Mouse (Mus musculus): ENCODE data around the gene Ubac2. TPM values are rescaled to one million over a fixed set of nuclear protein-coding genes. Genes with fewer than 3 reads are reported as not detected.

Ubac2 gene
- polyA plus RNA-seq, 1 experiment from 2014 or later: 43.8 TPM

DNA sequence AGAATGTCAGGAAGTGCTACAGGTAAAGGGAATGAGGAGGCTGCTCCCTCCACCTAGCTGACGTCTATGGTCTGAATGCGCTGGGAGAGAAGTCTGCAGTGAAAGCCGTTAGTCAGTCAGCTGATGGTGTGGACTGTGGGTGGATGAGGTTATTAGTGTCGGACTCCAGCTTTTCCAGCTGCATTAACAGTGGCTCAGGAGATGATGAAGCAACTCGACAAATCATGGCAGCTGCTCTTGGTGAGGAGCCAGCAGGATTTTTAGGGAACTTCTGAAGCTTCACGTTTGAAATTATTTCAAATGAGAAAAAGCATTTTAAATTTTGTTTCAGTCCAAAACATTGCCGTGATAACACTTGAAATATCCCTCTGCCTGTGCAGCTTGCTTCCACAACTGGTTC, 131.9 kb downstream of the Ubac2 start:
- peaks cover 3% of the 10 kb centered on the region; the same call in 1 of the 2 replicates for H3K36me3 ChIP-seq (ENCODE audit: control insufficient read depth, insufficient read depth, low read length)
- peaks cover 15% of the 10 kb centered on the region for H3K4me1 ChIP-seq (replicated peaks; ENCODE audit: control insufficient read depth, insufficient read depth, low read length)
- H3K4me3 ChIP-seq (ENCODE audit: low read depth, low read length): no peak overlapping the region
- WGBS: 87% methylated on average over 7 of the region's 7 CpGs
- ATAC-seq (replicated peaks; ENCODE audit: low FRiP score): no peak
- H3K27ac ChIP-seq (ENCODE audit: low read depth, low read length): no peak overlapping the region
- H3K9me3 ChIP-seq (ENCODE audit: control insufficient read depth, low read length): no peaks in the 10 kb centered on the region
- DNase-seq (ENCODE audit: low spot score): no peak
- no peak overlapping the region for H3K4me2 ChIP-seq
- no peaks in the 10 kb centered on the region for H3K27me3 ChIP-seq (replicated peaks; ENCODE audit: control insufficient read depth, insufficient read depth, low read length)
- H3K9ac ChIP-seq (ENCODE audit: low read depth, low read length): no peak overlapping the region

- WGBS: 92% methylated on average over 8 of the region's 8 CpGs
- peaks cover 3% of the 10 kb centered on the region; the same call in 1 of the 2 replicates for H3K36me3 ChIP-seq (ENCODE audit: control insufficient read depth, insufficient read depth, low read length)
- no peak for DNase-seq (ENCODE audit: low spot score)
- H3K27ac ChIP-seq (ENCODE audit: low read depth, low read length): no peak overlapping the region
- H3K4me2 ChIP-seq: no peak overlapping the region
- no peak; the same call in 1 of the 2 replicates for ATAC-seq (replicated peaks; ENCODE audit: low FRiP score)
- H3K4me1 ChIP-seq (replicated peaks; ENCODE audit: control insufficient read depth, insufficient read depth, low read length): peaks cover 15% of the 10 kb centered on the region
- H3K9me3 ChIP-seq (ENCODE audit: control insufficient read depth, low read length): no peaks in the 10 kb centered on the region
- H3K9ac ChIP-seq (ENCODE audit: low read depth, low read length): no peak overlapping the region
- no peaks in the 10 kb centered on the region for H3K27me3 ChIP-seq (replicated peaks; ENCODE audit: control insufficient read depth, insufficient read depth, low read length)
- H3K4me3 ChIP-seq (ENCODE audit: low read depth, low read length): no peak overlapping the region
Observed at GRCm38 (mm10) chr14:122011768-122012167, 133.3 kb downstream of the Ubac2 start.

DNA sequence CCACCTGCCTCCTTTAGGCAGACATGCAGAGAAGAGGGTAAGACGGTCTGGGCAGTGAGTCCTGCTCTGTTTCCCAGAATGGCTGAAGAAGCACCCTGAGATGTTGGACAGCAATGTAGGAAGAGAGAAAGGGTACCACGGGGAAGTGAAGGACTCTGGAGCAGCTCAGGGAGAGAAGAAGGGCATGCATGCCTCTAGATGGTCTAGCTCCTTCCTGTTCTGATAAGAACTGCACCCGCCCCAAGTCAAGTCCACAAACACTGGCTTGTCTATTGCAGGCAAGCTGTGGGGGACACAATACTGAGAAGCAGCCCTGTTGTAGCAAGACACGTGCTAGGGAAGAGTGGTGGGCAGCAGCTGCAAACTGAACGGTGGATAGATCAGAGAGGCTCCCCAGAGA, 133.8 kb downstream of the Ubac2 start:
- H3K27ac ChIP-seq (ENCODE audit: low read depth, low read length): no peak overlapping the region
- H3K4me1 ChIP-seq (replicated peaks; ENCODE audit: control insufficient read depth, insufficient read depth, low read length): peaks cover 15% of the 10 kb centered on the region
- H3K9me3 ChIP-seq (ENCODE audit: control insufficient read depth, low read length): no peaks in the 10 kb centered on the region
- ATAC-seq (replicated peaks; ENCODE audit: low FRiP score) (peak; percentile 61), DNase-seq (ENCODE audit: low spot score) (no peak)
- WGBS: 41% methylated on average over 5 of the region's 5 CpGs
- no peak overlapping the region for H3K9ac ChIP-seq (ENCODE audit: low read depth, low read length)
- peaks cover 3% of the 10 kb centered on the region; the same call in 1 of the 2 replicates for H3K36me3 ChIP-seq (ENCODE audit: control insufficient read depth, insufficient read depth, low read length)
- H3K4me3 ChIP-seq (ENCODE audit: low read depth, low read length): no peak overlapping the region
- H3K4me2 ChIP-seq: no peak overlapping the region
- no peaks in the 10 kb centered on the region for H3K27me3 ChIP-seq (replicated peaks; ENCODE audit: control insufficient read depth, insufficient read depth, low read length)

DNA sequence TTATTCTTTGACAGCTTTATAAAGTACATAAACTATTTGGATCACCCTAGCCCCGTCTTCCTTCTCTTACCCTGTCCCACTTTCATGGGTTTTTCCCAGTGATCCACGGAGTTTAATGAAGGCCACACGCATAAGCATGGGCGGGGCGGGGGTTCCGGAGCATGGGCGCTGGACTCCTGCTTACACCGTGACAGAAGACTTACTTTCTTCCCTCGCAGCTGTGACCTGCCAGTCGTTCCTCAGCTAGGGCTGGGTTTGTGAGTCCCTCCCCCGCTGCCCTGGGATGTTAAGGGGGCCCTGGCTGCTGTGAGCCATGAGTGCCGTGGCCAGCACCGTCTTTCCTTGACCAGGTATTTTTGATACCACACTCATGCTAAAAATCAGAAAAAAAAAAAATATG, 134.4 kb downstream of the Ubac2 start:
- Histone ChIP-seq H3K4me3 (ENCODE audit: low read depth, low read length) (no peak overlapping the region), H3K27ac (ENCODE audit: low read depth, low read length) (no peak overlapping the region), H3K9me3 (ENCODE audit: control insufficient read depth, low read length) (no peaks in the 10 kb centered on the region), H3K27me3 (replicated peaks; ENCODE audit: control insufficient read depth, insufficient read depth, low read length) (no peaks in the 10 kb centered on the region), H3K4me1 (replicated peaks; ENCODE audit: control insufficient read depth, insufficient read depth, low read length) (peaks cover 15% of the 10 kb centered on the region), H3K36me3 (ENCODE audit: control insufficient read depth, insufficient read depth, low read length) (peaks cover 3% of the 10 kb centered on the region; the same call in 1 of the 2 replicates), H3K4me2 (no peak overlapping the region; the same call in 1 of the 2 replicates), H3K9ac (ENCODE audit: low read depth, low read length) (no peak overlapping the region)
- ATAC-seq (replicated peaks; ENCODE audit: low FRiP score) (0 out of 2 replicates have a peak, but pooled peaks have one; percentile 9), DNase-seq (ENCODE audit: low spot score) (no peak)
- 57% methylated on average over 13 of the region's 13 CpGs for WGBS

- ATAC-seq (replicated peaks; ENCODE audit: low FRiP score): peak; percentile 68
- no peak overlapping the region for H3K4me3 ChIP-seq (ENCODE audit: low read depth, low read length)
- 43% methylated on average over 14 of the region's 14 CpGs for WGBS
- H3K36me3 ChIP-seq (ENCODE audit: control insufficient read depth, insufficient read depth, low read length): peaks cover 3% of the 10 kb centered on the region; the same call in 1 of the 2 replicates
- H3K9ac ChIP-seq (ENCODE audit: low read depth, low read length): no peak overlapping the region
- peak overlapping the region; percentile 21 for H3K4me2 ChIP-seq
- no peaks in the 10 kb centered on the region for H3K9me3 ChIP-seq (ENCODE audit: control insufficient read depth, low read length)
- no peak for DNase-seq (ENCODE audit: low spot score)
- no peaks in the 10 kb centered on the region for H3K27me3 ChIP-seq (replicated peaks; ENCODE audit: control insufficient read depth, insufficient read depth, low read length)
- H3K4me1 ChIP-seq (replicated peaks; ENCODE audit: control insufficient read depth, insufficient read depth, low read length): peaks cover 15% of the 10 kb centered on the region
- H3K27ac ChIP-seq (ENCODE audit: low read depth, low read length): no peak overlapping the region
Observed at GRCm38 (mm10) chr14:122013417-122013951, 135.1 kb downstream of the Ubac2 start.

DNA sequence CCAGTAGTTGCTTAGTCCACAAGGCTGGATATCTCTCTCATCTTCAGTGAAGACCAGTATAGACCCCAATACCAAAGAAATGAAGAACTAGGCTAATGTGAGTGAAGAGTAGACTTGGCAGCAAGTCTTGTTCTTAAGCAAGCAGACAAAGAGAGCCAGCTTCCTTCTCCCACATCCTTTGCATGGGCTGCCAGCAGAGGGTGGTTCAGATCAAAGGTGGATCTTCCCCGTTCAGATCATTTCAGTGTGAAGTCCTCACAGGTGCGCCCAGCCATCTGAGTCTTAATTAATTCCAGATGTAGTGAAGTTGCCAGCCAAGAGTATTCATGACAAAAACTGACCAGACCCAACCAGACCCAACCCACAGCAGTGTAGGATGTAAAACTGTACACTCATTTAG, 139.5 kb downstream of the Ubac2 start:
- Histone ChIP-seq H3K36me3 (ENCODE audit: control insufficient read depth, insufficient read depth, low read length) (peaks cover 5% of the 10 kb centered on the region; the same call in 1 of the 2 replicates), H3K4me1 (replicated peaks; ENCODE audit: control insufficient read depth, insufficient read depth, low read length) (peaks cover 11% of the 10 kb centered on the region), H3K4me2 (no peak overlapping the region), H3K9ac (ENCODE audit: low read depth, low read length) (no peak overlapping the region), H3K4me3 (ENCODE audit: low read depth, low read length) (no peak overlapping the region), H3K27ac (ENCODE audit: low read depth, low read length) (no peak overlapping the region), H3K27me3 (replicated peaks; ENCODE audit: control insufficient read depth, insufficient read depth, low read length) (no peaks in the 10 kb centered on the region), H3K9me3 (ENCODE audit: control insufficient read depth, low read length) (no peaks in the 10 kb centered on the region)
- DNase-seq (ENCODE audit: low spot score): no peak
- 83% methylated on average over 2 of the region's 2 CpGs for WGBS
- ATAC-seq (replicated peaks; ENCODE audit: low FRiP score): no peak

DNA sequence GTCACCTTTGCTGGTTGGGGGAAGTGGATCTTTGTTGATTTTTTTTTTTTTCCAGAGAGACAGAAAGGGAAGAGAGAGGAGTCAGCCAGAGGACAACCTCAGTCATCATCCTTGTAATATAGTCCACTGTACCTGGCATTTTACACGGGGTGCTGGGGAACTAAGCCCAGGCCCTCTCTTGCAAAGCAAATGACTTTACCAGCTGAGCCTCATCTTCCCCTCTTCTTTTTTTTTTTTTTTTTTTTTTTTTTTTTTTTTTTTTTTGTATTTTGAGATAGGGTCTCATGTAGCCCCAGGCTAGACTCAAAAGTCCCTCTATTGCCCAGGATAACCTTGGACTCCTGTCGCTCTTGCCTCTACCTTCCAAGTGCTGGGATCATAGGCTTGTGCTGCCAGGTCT, 141.0 kb downstream of the Ubac2 start:
- H3K4me3 ChIP-seq (ENCODE audit: low read depth, low read length): no peak overlapping the region
- no peaks in the 10 kb centered on the region for H3K27me3 ChIP-seq (replicated peaks; ENCODE audit: control insufficient read depth, insufficient read depth, low read length)
- no peak overlapping the region for H3K27ac ChIP-seq (ENCODE audit: low read depth, low read length)
- H3K9me3 ChIP-seq (ENCODE audit: control insufficient read depth, low read length): no peaks in the 10 kb centered on the region
- no peak for DNase-seq (ENCODE audit: low spot score)
- WGBS: 87% methylated on average over 2 of the region's 2 CpGs
- H3K9ac ChIP-seq (ENCODE audit: low read depth, low read length): no peak overlapping the region
- no peak overlapping the region for H3K4me2 ChIP-seq
- H3K36me3 ChIP-seq (ENCODE audit: control insufficient read depth, insufficient read depth, low read length): peaks cover 5% of the 10 kb centered on the region; the same call in 1 of the 2 replicates
- no peak for ATAC-seq (replicated peaks; ENCODE audit: low FRiP score)
- H3K4me1 ChIP-seq (replicated peaks; ENCODE audit: control insufficient read depth, insufficient read depth, low read length): peaks cover 19% of the 10 kb centered on the region

DNA sequence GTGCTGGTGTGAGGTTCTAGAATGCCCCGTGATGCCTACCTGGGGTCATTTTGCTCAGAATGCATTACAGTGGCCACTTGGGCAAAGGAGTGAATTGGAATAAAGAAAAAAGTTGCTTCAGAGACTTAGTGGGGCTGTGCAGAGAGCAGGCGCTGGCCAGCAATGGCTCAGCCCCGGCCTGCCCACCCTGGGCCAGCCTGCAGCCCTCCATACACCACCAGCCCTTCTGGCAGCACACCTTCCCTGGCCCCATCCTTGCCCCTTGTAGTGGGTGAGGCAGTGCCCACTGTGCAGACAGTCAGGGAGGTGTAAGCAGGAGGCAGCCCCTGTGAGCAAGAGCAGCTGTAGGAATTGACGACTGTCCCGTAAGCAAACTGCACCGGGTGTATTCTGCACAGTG, 142.1 kb downstream of the Ubac2 start:
- Histone ChIP-seq H3K4me2 (no peak overlapping the region), H3K36me3 (ENCODE audit: control insufficient read depth, insufficient read depth, low read length) (peaks cover 5% of the 10 kb centered on the region; the same call in 1 of the 2 replicates), H3K27ac (ENCODE audit: low read depth, low read length) (no peak overlapping the region), H3K27me3 (replicated peaks; ENCODE audit: control insufficient read depth, insufficient read depth, low read length) (no peaks in the 10 kb centered on the region), H3K9ac (ENCODE audit: low read depth, low read length) (no peak overlapping the region), H3K4me3 (ENCODE audit: low read depth, low read length) (no peak overlapping the region), H3K9me3 (ENCODE audit: control insufficient read depth, low read length) (no peaks in the 10 kb centered on the region), H3K4me1 (replicated peaks; ENCODE audit: control insufficient read depth, insufficient read depth, low read length) (peaks cover 25% of the 10 kb centered on the region)
- WGBS: 91% methylated on average over 6 of the region's 6 CpGs
- ATAC-seq (replicated peaks; ENCODE audit: low FRiP score) (no peak), DNase-seq (ENCODE audit: low spot score) (no peak)

- Histone ChIP-seq H3K9me3 (ENCODE audit: control insufficient read depth, low read length) (no peaks in the 10 kb centered on the region), H3K36me3 (ENCODE audit: control insufficient read depth, insufficient read depth, low read length) (peaks cover 5% of the 10 kb centered on the region; the same call in 1 of the 2 replicates), H3K4me3 (ENCODE audit: low read depth, low read length) (no peak overlapping the region), H3K4me2 (peak overlapping the region; percentile 18; the same call in 1 of the 2 replicates), H3K27ac (ENCODE audit: low read depth, low read length) (no peak overlapping the region), H3K27me3 (replicated peaks; ENCODE audit: control insufficient read depth, insufficient read depth, low read length) (no peaks in the 10 kb centered on the region), H3K4me1 (replicated peaks; ENCODE audit: control insufficient read depth, insufficient read depth, low read length) (peaks cover 25% of the 10 kb centered on the region), H3K9ac (ENCODE audit: low read depth, low read length) (no peak overlapping the region)
- 90% methylated on average over 1 of the region's 1 CpGs for WGBS
- ATAC-seq (replicated peaks; ENCODE audit: low FRiP score) (no peak; the same call in 1 of the 2 replicates), DNase-seq (ENCODE audit: low spot score) (no peak)
Observed at GRCm38 (mm10) chr14:122023054-122023453, 144.6 kb downstream of the Ubac2 start.

Measured in liver, embryonic 11.5 days (tissue).